Comparison of ENCODE assay signal across 20 mouse cellular contexts in the genomic region with DNA sequence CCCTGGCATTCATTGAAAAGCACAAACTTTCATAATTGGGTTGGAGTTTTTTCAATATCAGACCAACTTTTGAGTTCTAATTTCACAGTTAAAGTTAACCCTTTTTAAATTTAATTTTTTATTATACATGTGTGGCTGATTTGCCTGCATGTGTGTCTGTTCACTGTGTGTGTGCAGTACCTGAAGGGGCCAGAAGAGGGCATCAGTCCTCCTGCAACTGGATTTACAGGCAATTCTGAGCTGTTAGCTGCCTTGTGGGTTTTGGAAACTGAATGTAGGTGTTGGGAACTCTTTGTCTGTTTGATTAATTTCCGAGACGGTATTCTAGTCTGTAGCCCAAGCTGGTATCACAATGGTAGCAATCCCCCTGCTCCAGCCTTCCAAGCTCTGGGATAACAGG. TPM values are rescaled to one million over a fixed set of nuclear protein-coding genes. Genes with fewer than 3 reads are reported as not detected.
A peak's percentile ranks its signal among the peaks of the same experiment; 100 is the strongest.
DNase-seq lines count a peak whose midpoint lies in the region; ATAC-seq and TF ChIP-seq lines count a peak whose summit lies in the region.
"Had no signal": no experiment of that assay in that cellular context is flagged by ENCODE, and none has a peak within 500 bp of the region (broad histone marks: within the 10 kb centered on the region; RNA-seq: fewer than 3 reads in every experiment).

No protein-coding gene starts in this region.

- no peak overlapping the region for H3K4me3 ChIP-seq in layer of hippocampus, adult 2 months
- no peak overlapping the region for H3K4me3 ChIP-seq in midbrain, postnatal 0 days (ENCODE audit: low read depth, low read length)
- no peak overlapping the region for H3K4me3 ChIP-seq in midbrain, embryonic 16.5 days (ENCODE audit: low read depth, low read length)
- H3K4me3 ChIP-seq in stomach, postnatal 0 days (ENCODE audit: low read depth, low read length), result no peak overlapping the region
- H3K4me3 ChIP-seq: forebrain, embryonic 12.5 days; hindbrain, embryonic 13.5 days; limb, embryonic 10.5 days; lung, embryonic 15.5 days; megakaryocyte, embryonic 14.5 days; neural tube, embryonic 15.5 days had no signal

- TF ChIP-seq EP300 in stomach, postnatal 0 days (optimal IDR thresholded peaks at IDR 0.05), result no peak

- TF ChIP-seq CTCF in layer of hippocampus, adult 2 months (conservative IDR thresholded peaks at IDR 0.05), result peak; percentile 62
- TF ChIP-seq CTCF in midbrain, postnatal 0 days (IDR thresholded peaks at IDR 0.05), result peak; percentile 42
- TF ChIP-seq CTCF in stomach, postnatal 0 days (IDR thresholded peaks at IDR 0.05; ENCODE audit: low read depth), result peak; percentile 57

- H3K27ac ChIP-seq in layer of hippocampus, adult 2 months, result no peak overlapping the region
- H3K27ac ChIP-seq in midbrain, postnatal 0 days (ENCODE audit: low read depth, low read length), result no peak overlapping the region
- H3K27ac ChIP-seq in midbrain, embryonic 16.5 days (ENCODE audit: low read length), result no peak overlapping the region
- H3K27ac ChIP-seq in stomach, postnatal 0 days (replicated peaks), result no peak overlapping the region
- H3K27ac ChIP-seq: forebrain, embryonic 12.5 days; hindbrain, embryonic 13.5 days; limb, embryonic 10.5 days; neural tube, embryonic 15.5 days had no signal

- no peaks in the 10 kb centered on the region for H3K9me3 ChIP-seq in midbrain, postnatal 0 days (ENCODE audit: low read length)
- 0 out of 2 replicates have a peak, but pooled peaks cover 3% of the 10 kb centered on the region for H3K9me3 ChIP-seq in midbrain, embryonic 16.5 days (replicated peaks; ENCODE audit: control insufficient read depth, low read length, poor library complexity, severe bottlenecking)
- H3K9me3 ChIP-seq in stomach, postnatal 0 days (ENCODE audit: control insufficient read depth, low read length), result no peaks in the 10 kb centered on the region
- H3K9me3 ChIP-seq: hindbrain, embryonic 13.5 days; lung, embryonic 15.5 days had no signal

- H3K36me3 ChIP-seq in midbrain, postnatal 0 days (ENCODE audit: insufficient read depth, low read length), result no peaks in the 10 kb centered on the region
- no peaks in the 10 kb centered on the region for H3K36me3 ChIP-seq in midbrain, embryonic 16.5 days (ENCODE audit: control insufficient read depth, insufficient read depth, low read length)
- H3K36me3 ChIP-seq in stomach, postnatal 0 days (ENCODE audit: control insufficient read depth, insufficient read depth, low read length), result no peaks in the 10 kb centered on the region
- H3K36me3 ChIP-seq: forebrain, embryonic 12.5 days; hindbrain, embryonic 13.5 days; limb, embryonic 10.5 days; lung, embryonic 15.5 days; neural tube, embryonic 15.5 days had no signal

- DNase-seq in layer of hippocampus, adult 2 months (ENCODE audit: low spot score in 2 of 2), result no peak
- DNase-seq in layer of hippocampus, adult 11-12 months (ENCODE audit: low spot score), result no peak
- DNase-seq in midbrain, postnatal 0 days (ENCODE audit: low spot score), result no peak
- DNase-seq in R1 (ENCODE audit: low read depth, low spot score), result peak; percentile 62
- DNase-seq in stomach, postnatal 0 days (ENCODE audit: low spot score), result no peak
- DNase-seq in ovary, adult 18-20 months (ENCODE audit: low spot score), result no peak
- DNase-seq: adrenal gland, postnatal 10 days; cerebellum, adult 9-10 months; embryo, embryonic 11 days; kidney, adult 2 months; layer of hippocampus, postnatal 36 days; right cerebral cortex, adult 18-20 months; thymus, adult 2 months had no signal

- 98% methylated on average over 2 of the region's 2 CpGs for WGBS in midbrain, postnatal 0 days
- 97% methylated on average over 2 of the region's 2 CpGs for WGBS in midbrain, embryonic 16.5 days
- WGBS in stomach, postnatal 0 days, result 98% methylated on average over 2 of the region's 2 CpGs

- H3K9ac ChIP-seq in midbrain, postnatal 0 days (replicated peaks; ENCODE audit: low read length, poor library complexity, severe bottlenecking), result no peak overlapping the region
- H3K9ac ChIP-seq in midbrain, embryonic 16.5 days (ENCODE audit: low read depth, low read length), result no peak overlapping the region
- no peak overlapping the region for H3K9ac ChIP-seq in stomach, postnatal 0 days (ENCODE audit: low read length)
- H3K9ac ChIP-seq: forebrain, embryonic 12.5 days; hindbrain, embryonic 13.5 days; lung, embryonic 15.5 days; neural tube, embryonic 15.5 days had no signal

- H3K27me3 ChIP-seq in midbrain, postnatal 0 days (ENCODE audit: insufficient read depth, low read length), result no peaks in the 10 kb centered on the region
- no peaks in the 10 kb centered on the region for H3K27me3 ChIP-seq in midbrain, embryonic 16.5 days (ENCODE audit: control insufficient read depth, insufficient read depth, low read depth, low read length)
- no peaks in the 10 kb centered on the region for H3K27me3 ChIP-seq in stomach, postnatal 0 days (ENCODE audit: control insufficient read depth, insufficient read depth, low read length)
- H3K27me3 ChIP-seq: neural tube, embryonic 15.5 days had no signal

- ATAC-seq in midbrain, postnatal 0 days (ENCODE audit: low FRiP score), result no peak
- no peak for ATAC-seq in midbrain, embryonic 16.5 days
- ATAC-seq in stomach, postnatal 0 days (ENCODE audit: low FRiP score, low TSS enrichment), result no peak

- no peak overlapping the region for H3K4me2 ChIP-seq in midbrain, postnatal 0 days (ENCODE audit: low read depth, low read length, poor library complexity, severe bottlenecking)
- no peak overlapping the region for H3K4me2 ChIP-seq in midbrain, embryonic 16.5 days (ENCODE audit: low read length)
- no peak overlapping the region for H3K4me2 ChIP-seq in stomach, postnatal 0 days (replicated peaks; ENCODE audit: low read depth)
- H3K4me2 ChIP-seq: forebrain, embryonic 12.5 days; hindbrain, embryonic 13.5 days; lung, embryonic 15.5 days; neural tube, embryonic 15.5 days had no signal

- H3K4me1 ChIP-seq in midbrain, postnatal 0 days (ENCODE audit: insufficient read depth, low read length), result no peaks in the 10 kb centered on the region
- no peaks in the 10 kb centered on the region; the same call in 1 of the 2 replicates for H3K4me1 ChIP-seq in midbrain, embryonic 16.5 days (ENCODE audit: control insufficient read depth, insufficient read depth, low read length)
- H3K4me1 ChIP-seq in stomach, postnatal 0 days (replicated peaks; ENCODE audit: control insufficient read depth, insufficient read depth), result no peaks in the 10 kb centered on the region

RNA-seq across cellular contexts. Expression of a gene that starts 52.4 kb away (rescaled TPM):
- total RNA-seq in layer of hippocampus, adult 2 months (2021), result 1 to 10 TPM; 3.3 to 4.2 TPM
- 0.85 and 1.4 TPM in 2 replicates for total RNA-seq in midbrain, postnatal 0 days (2014; rRNA removed)
- polyA plus RNA-seq in midbrain, postnatal 0 days (2015; fragmentation: Nextera tagmentation; extraction: Ambion mirVana), result 0.31 and 0.34 TPM in 2 replicates
- 0.32 and 0.33 TPM in 2 replicates for polyA plus RNA-seq in midbrain, embryonic 16.5 days (2015; fragmentation: Nextera tagmentation; extraction: Ambion mirVana)
- 3.7 and 4.8 TPM in 2 replicates for polyA plus RNA-seq in stomach, postnatal 0 days (2015; fragmentation: Nextera tagmentation; extraction: Ambion mirVana)
